Comparison of ENCODE assay signal across 9 mouse cellular contexts in the genomic region with DNA sequence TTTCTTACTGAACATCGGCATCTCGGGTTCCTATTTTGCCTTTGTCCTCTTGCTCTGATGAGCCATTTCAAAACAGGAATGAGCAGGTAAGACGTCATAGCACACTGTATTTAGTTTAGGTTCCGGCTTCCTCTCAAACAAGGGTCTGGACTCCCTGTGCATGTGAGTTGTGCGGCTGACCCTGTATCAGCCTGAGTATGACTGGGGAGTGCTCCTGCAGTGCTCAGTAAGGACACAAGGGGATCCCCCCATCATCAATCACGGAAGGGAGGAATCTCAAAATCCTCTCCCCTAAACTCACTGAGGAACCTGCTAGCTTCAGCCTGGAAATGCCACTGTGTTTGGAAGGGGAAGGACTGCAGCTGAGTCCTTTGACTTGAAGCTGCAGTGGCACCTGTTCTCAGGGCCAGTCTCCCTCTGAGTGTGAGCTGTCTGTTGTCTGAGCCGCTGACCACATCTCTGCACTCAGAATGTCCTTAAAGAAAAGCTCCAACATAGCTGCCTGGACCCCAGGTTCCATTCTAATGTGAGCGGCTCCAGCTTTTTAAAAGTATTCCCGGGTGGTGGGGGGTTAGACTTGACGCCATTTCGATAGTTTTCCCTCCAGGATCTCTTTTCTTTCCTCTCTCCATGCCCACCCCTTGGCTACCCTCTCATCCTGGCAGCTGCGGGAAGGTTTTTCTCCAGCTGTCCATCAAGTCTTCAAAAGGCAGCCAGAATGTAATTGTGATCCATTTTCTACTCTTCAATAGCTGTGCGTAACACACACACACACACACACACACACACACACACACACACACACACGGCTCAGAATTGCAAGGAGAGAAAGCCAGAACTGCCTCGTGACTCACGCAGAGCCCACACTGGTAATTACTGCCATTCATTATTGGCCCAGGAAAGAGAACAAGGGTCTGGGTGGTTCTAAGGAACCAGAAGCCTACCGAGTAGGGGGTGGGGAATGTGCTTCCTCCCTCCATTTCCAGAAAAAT.
DNase-seq lines count a peak whose midpoint lies in the region; ATAC-seq lines count a peak whose summit lies in the region.
"Had no signal": no experiment of that assay in that cellular context is flagged by ENCODE, and none has a peak within 500 bp of the region (broad histone marks: within the 10 kb centered on the region; RNA-seq: fewer than 3 reads in every experiment).

No protein-coding gene starts in this region.

- H3K27ac ChIP-seq in embryonic facial prominence, embryonic 12.5 days = 0 out of 2 replicates have a peak overlapping the region, but pooled peaks have one; percentile 23
- H3K27ac ChIP-seq: limb, embryonic 12.5 days had no signal

- H3K27me3 ChIP-seq in embryonic facial prominence, embryonic 12.5 days = no peaks in the 10 kb centered on the region
- H3K27me3 ChIP-seq: limb, embryonic 12.5 days; Patski had no signal

- no peak for ATAC-seq in embryonic facial prominence, embryonic 12.5 days (ENCODE audit: insufficient number of reproducible peaks, insufficient read depth, low FRiP score, low TSS enrichment)
- no peak for ATAC-seq in cerebellum, adult (ENCODE audit: insufficient number of reproducible peaks, low FRiP score, low TSS enrichment)
- ATAC-seq: Patski had no signal

- no peaks in the 10 kb centered on the region for H3K9me3 ChIP-seq in embryonic facial prominence, embryonic 12.5 days
- H3K9me3 ChIP-seq: limb, embryonic 12.5 days had no signal

- no peak overlapping the region for H3K9ac ChIP-seq in embryonic facial prominence, embryonic 12.5 days
- H3K9ac ChIP-seq: limb, embryonic 12.5 days had no signal

- peak; percentile 57 to 69 for DNase-seq in frontal cortex, postnatal 10 days (ENCODE audit: low spot score in 2 of 2)
- peak; percentile 43 to 57 for DNase-seq in left cerebral cortex, adult 9 months (ENCODE audit: low spot score in 2 of 2)
- peak; percentile 81 to 86 for DNase-seq in right cerebral cortex, postnatal 10 days (ENCODE audit: low spot score in 2 of 2)
- no peak for DNase-seq in heart, adult 18-20 months
- no peak for DNase-seq in embryo, embryonic 11 days

- peaks cover 6% of the 10 kb centered on the region; the same call in 1 of the 2 replicates for H3K4me1 ChIP-seq in embryonic facial prominence, embryonic 12.5 days

- no peaks in the 10 kb centered on the region for H3K36me3 ChIP-seq in embryonic facial prominence, embryonic 12.5 days
- H3K36me3 ChIP-seq: limb, embryonic 12.5 days had no signal

- WGBS in embryonic facial prominence, embryonic 12.5 days = 59% methylated on average over 17 of the region's 17 CpGs

- no peak overlapping the region for H3K4me3 ChIP-seq in embryonic facial prominence, embryonic 12.5 days
- H3K4me3 ChIP-seq: limb, embryonic 12.5 days had no signal

- H3K4me2 ChIP-seq in embryonic facial prominence, embryonic 12.5 days (replicated peaks) = no peak overlapping the region
- H3K4me2 ChIP-seq: limb, embryonic 12.5 days had no signal

Comparison
In these comparisons a context has a peak if more than half of its experiments do, and no peak if none do; other contexts are left out.
1. DNase-seq: peak in frontal cortex, postnatal 10 days (2 of 2), left cerebral cortex, adult 9 months (2 of 2) and right cerebral cortex, postnatal 10 days (2 of 2); none in heart, adult 18-20 months (0 of 2) and embryo, embryonic 11 days (single experiment).